Mouse (Mus musculus): Measurements from ENCODE around the gene Atp8b5. TPM values are rescaled to one million over a fixed set of nuclear protein-coding genes. Genes with fewer than 3 reads are reported as not detected.
A peak's percentile ranks its signal among the peaks of the same experiment; 100 is the strongest.

Gene Atp8b5
- polyA plus RNA-seq, 1 experiment from 2014 or later: 0.43 TPM

GRCm38 (mm10) chr4:43418973-43419656 is 152.2 kb downstream of the Atp8b5 start:
- H3K9ac ChIP-seq (ENCODE audit: low read depth, low read length): no peak overlapping the region

GRCm38 (mm10) chr4:43419801-43420281 is 152.9 kb downstream of the Atp8b5 start:
- peaks cover 31% of the 10 kb centered on the region for H3K4me1 ChIP-seq (ENCODE audit: control insufficient read depth, insufficient read depth, low read length)
- peak overlapping the region; percentile 32; the same call in 1 of the 2 replicates for H3K27ac ChIP-seq (ENCODE audit: low read depth, low read length)
- H3K9me3 ChIP-seq (ENCODE audit: control insufficient read depth, low read length): no peaks in the 10 kb centered on the region
- peaks cover 56% of the 10 kb centered on the region for H3K36me3 ChIP-seq (ENCODE audit: control insufficient read depth, insufficient read depth, low read length)
- 62% methylated on average over 9 of the region's 9 CpGs for WGBS
- no peak overlapping the region for H3K4me2 ChIP-seq (replicated peaks; ENCODE audit: low read depth, low read length)
- no peak overlapping the region for H3K9ac ChIP-seq (ENCODE audit: low read depth, low read length)
- H3K4me3 ChIP-seq (ENCODE audit: low read length): no peak overlapping the region
- no peak for ATAC-seq (ENCODE audit: low FRiP score, low TSS enrichment)
- peaks cover 11% of the 10 kb centered on the region; the same call in 1 of the 2 replicates for H3K27me3 ChIP-seq (ENCODE audit: control insufficient read depth, insufficient read depth, low read length)

More at GRCm38 (mm10) chr4:43418973-43419656, 152.2 kb downstream of the Atp8b5 start:
- Histone ChIP-seq H3K9me3 (ENCODE audit: control insufficient read depth, low read length) (no peaks in the 10 kb centered on the region), H3K27ac (ENCODE audit: low read depth, low read length) (no peak overlapping the region), H3K4me3 (ENCODE audit: low read length) (no peak overlapping the region), H3K4me1 (ENCODE audit: control insufficient read depth, insufficient read depth, low read length) (peaks cover 31% of the 10 kb centered on the region), H3K36me3 (ENCODE audit: control insufficient read depth, insufficient read depth, low read length) (peaks cover 49% of the 10 kb centered on the region), H3K27me3 (ENCODE audit: control insufficient read depth, insufficient read depth, low read length) (peaks cover 4% of the 10 kb centered on the region; the same call in 1 of the 2 replicates), H3K4me2 (replicated peaks; ENCODE audit: low read depth, low read length) (no peak overlapping the region)
- 58% methylated on average over 15 of the region's 15 CpGs for WGBS
- ATAC-seq (ENCODE audit: low FRiP score, low TSS enrichment): no peak

- WGBS: 7% methylated on average over 6 of the region's 6 CpGs
- Histone ChIP-seq H3K9me3 (ENCODE audit: control insufficient read depth, low read length) (no peaks in the 10 kb centered on the region), H3K9ac (ENCODE audit: low read depth, low read length) (no peak overlapping the region), H3K27me3 (ENCODE audit: control insufficient read depth, insufficient read depth, low read length) (peaks cover 15% of the 10 kb centered on the region; the same call in 1 of the 2 replicates), H3K4me1 (ENCODE audit: control insufficient read depth, insufficient read depth, low read length) (peaks cover 33% of the 10 kb centered on the region), H3K36me3 (ENCODE audit: control insufficient read depth, insufficient read depth, low read length) (peaks cover 58% of the 10 kb centered on the region), H3K4me2 (replicated peaks; ENCODE audit: low read depth, low read length) (no peak overlapping the region), H3K4me3 (ENCODE audit: low read length) (no peak overlapping the region), H3K27ac (ENCODE audit: low read depth, low read length) (peak overlapping the region; percentile 32; the same call in 1 of the 2 replicates)
- ATAC-seq (ENCODE audit: low FRiP score, low TSS enrichment): no peak
Observed at GRCm38 (mm10) chr4:43420305-43420704, 153.3 kb downstream of the Atp8b5 start.

- Histone ChIP-seq H3K36me3 (ENCODE audit: control insufficient read depth, insufficient read depth, low read length) (peaks cover 56% of the 10 kb centered on the region), H3K4me2 (replicated peaks; ENCODE audit: low read depth, low read length) (no peak overlapping the region), H3K4me3 (ENCODE audit: low read length) (no peak overlapping the region), H3K9me3 (ENCODE audit: control insufficient read depth, low read length) (no peaks in the 10 kb centered on the region), H3K27ac (ENCODE audit: low read depth, low read length) (no peak overlapping the region), H3K9ac (ENCODE audit: low read depth, low read length) (no peak overlapping the region), H3K4me1 (ENCODE audit: control insufficient read depth, insufficient read depth, low read length) (peaks cover 39% of the 10 kb centered on the region), H3K27me3 (ENCODE audit: control insufficient read depth, insufficient read depth, low read length) (peaks cover 28% of the 10 kb centered on the region)
- WGBS: 86% methylated on average over 24 of the region's 28 CpGs
- ATAC-seq (ENCODE audit: low FRiP score, low TSS enrichment): no peak
Observed at GRCm38 (mm10) chr4:43421632-43422240, 154.8 kb downstream of the Atp8b5 start.

Other genes starting within 250 kb of the Atp8b5 start
- gene Pigo, start 241.3 kb upstream of the Atp8b5 start, polyA plus RNA-seq (2014; fragmentation: Nextera tagmentation; extraction: Ambion mirVana): 14.5 and 21.0 TPM in 2 replicates
- 353 and 454 TPM in 2 replicates for gene Stoml2, start 235.4 kb upstream of the Atp8b5 start, polyA plus RNA-seq (2014; fragmentation: Nextera tagmentation; extraction: Ambion mirVana)
- gene Fam214b, start 220.9 kb upstream of the Atp8b5 start, polyA plus RNA-seq (2014; fragmentation: Nextera tagmentation; extraction: Ambion mirVana): 6.8 and 8.3 TPM in 2 replicates
- gene Unc13b, start 208.2 kb upstream of the Atp8b5 start, polyA plus RNA-seq (2014; fragmentation: Nextera tagmentation; extraction: Ambion mirVana): 5.6 and 9.0 TPM in 2 replicates
- gene Rusc2, start 114.8 kb downstream of the Atp8b5 start, polyA plus RNA-seq (2014; fragmentation: Nextera tagmentation; extraction: Ambion mirVana): 8.9 and 11.2 TPM in 2 replicates
- gene Fam166b, start 162.0 kb downstream of the Atp8b5 start, polyA plus RNA-seq (2014; fragmentation: Nextera tagmentation; extraction: Ambion mirVana): 0.24 and 0.38 TPM in 2 replicates
- gene Tesk1, start 174.8 kb downstream of the Atp8b5 start, polyA plus RNA-seq (2014; fragmentation: Nextera tagmentation; extraction: Ambion mirVana): 11.4 and 14.9 TPM in 2 replicates
- 5.1 and 5.2 TPM in 2 replicates for gene Cd72, start 187.5 kb downstream of the Atp8b5 start, polyA plus RNA-seq (2014; fragmentation: Nextera tagmentation; extraction: Ambion mirVana)
- gene Sit1, start 216.6 kb downstream of the Atp8b5 start, polyA plus RNA-seq (2014; fragmentation: Nextera tagmentation; extraction: Ambion mirVana): not detected in 2 replicates
- 59.4 and 72.2 TPM in 2 replicates for gene Ccdc107, start 225.7 kb downstream of the Atp8b5 start, polyA plus RNA-seq (2014; fragmentation: Nextera tagmentation; extraction: Ambion mirVana)
- gene Arhgef39, start 232.5 kb downstream of the Atp8b5 start, polyA plus RNA-seq (2014; fragmentation: Nextera tagmentation; extraction: Ambion mirVana): 36.4 and 38.2 TPM in 2 replicates
- 0.80 and 1.3 TPM in 2 replicates for gene Car9, start 239.8 kb downstream of the Atp8b5 start, polyA plus RNA-seq (2014; fragmentation: Nextera tagmentation; extraction: Ambion mirVana)

All from kidney, embryonic 14.5 days (tissue).